Mouse (Mus musculus) embryo, embryonic 11 days (tissue): ENCODE measurements at regions not wholly inside any gene's neighbourhood (a gene's known extent, or its start where the extent isn't known, plus 50 kb on each side); places are given as distances from the start of the nearest gene placed in this dataset.
"Not testable (repeated sequence)": the region's sequence is repeated elsewhere in the genome, so short reads cannot be mapped to it uniquely, and the experiment has no call there.

ENCODE experiments used
- DNase-seq: peaks from one replicate; pipeline ENCODE4 v3.0.0-alpha.2; 2015

GRCm38 (mm10) chr10:118603857-118604414, 163.1 kb downstream of the Ifng start:
- DNase-seq: no peak

- no peak for DNase-seq
These were observed 164.4 kb downstream of the Ifng start for GRCm38 (mm10) chr10:118605156-118605821.

DNA sequence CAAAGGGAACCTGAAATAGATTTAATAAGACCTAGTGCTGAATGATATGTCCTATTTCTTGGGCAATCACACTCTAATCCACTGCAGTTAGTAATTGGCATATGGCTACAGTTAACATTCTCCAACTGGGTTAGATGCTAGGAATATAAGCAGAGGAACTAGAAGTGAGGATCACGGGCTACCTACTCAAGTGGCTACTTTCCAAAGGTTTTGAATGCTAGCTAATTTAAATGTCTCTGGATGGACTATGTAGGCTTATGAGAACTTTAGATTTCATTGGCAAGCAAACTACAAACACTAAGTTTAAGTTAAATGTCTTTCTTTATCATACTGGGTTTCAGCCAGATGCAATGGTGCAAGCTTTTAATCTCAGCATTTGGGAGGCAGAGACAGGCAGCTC, 166.6 kb downstream of the Ifng start:
- DNase-seq: no peak

DNA sequence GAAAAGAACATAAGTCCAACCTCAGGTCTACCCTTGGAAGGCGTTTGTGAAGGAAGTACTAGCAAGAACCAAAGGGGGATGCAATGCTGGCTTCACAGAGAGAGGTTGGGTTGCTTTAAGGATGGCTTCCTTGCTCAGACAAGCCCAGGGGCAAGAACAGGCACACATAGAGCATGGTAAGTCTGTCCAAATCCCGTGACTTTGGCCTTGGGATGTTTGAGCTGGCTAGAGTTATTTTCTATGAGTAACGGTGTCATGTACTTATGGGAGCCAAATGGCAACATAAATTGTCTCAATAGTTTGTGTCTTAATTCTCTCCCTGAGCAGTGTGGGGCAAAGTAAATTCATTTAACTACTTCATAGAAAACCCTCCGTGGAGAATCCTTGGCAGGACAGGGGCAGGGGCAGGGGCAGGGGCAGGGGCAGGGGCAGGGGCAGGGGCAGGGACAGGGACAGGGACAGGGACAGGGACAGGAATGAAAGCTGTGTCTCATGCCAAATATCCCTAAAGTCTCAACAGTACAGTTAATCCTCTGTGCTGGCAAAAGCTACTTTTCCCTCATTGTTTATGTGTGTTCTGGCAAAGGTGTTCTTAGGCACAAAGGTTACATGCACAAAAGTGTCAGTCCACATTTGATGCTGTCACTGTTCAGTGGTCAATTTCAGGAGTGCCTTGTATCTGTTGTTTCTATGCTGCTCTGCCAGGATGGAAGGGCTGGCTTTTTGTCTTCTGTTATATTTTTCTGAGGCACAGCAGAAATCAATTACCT, 167.7 kb downstream of the Ifng start:
- DNase-seq: no peak

GRCm38 (mm10) chr10:118609157-118609556, 168.3 kb downstream of the Ifng start:
- no peak for DNase-seq

DNA sequence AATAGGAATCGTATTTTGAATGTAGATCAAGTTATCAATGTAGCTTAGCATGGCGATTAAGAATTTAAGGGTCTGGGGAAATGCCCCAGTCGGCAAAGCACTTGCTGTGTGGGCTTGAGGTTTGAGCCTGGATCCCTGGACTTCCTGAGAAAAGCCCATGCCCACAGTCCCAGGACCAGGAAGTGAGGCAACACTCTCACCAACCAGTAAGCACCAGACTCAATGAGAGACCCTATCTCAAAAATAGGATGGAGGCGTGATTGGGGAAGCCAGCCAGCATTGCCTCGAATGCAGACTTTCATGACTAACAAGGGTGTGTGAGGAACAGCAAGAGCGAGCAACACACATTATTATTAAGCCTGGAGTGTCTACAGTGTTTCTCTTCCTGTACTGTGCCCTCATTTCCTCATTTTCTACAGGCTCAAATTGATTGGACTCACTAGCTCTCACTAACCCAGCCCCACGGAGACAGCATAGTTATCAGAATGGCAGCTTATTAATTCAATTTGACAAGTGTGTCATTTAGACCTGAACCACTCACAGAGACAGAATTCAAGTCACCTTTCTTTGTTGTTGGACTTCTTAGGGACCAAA, 170.1 kb downstream of the Ifng start:
- DNase-seq: no peak

DNA sequence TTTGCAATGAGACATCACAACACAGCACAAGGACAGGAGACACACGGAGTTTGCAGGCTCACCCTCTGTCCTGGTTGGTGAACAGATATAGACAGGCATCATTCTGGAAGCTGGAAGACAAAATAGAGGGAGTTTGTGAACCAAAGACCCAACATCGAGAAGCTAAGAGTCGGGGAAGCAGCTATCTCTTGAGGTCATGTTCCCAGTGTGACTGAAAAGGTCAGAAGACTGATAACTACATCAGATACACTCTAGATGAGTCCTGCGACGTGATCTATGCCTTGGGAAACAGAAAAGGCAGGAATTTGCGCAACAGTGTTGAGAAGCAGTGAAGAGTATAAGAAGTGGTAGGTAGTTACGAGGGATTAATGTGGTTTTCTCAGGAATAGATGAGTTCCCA, 171.2 kb downstream of the Ifng start:
- no peak for DNase-seq

GRCm38 (mm10) chr10:118613056-118613695, 172.3 kb downstream of the Ifng start:
- DNase-seq: no peak

DNA sequence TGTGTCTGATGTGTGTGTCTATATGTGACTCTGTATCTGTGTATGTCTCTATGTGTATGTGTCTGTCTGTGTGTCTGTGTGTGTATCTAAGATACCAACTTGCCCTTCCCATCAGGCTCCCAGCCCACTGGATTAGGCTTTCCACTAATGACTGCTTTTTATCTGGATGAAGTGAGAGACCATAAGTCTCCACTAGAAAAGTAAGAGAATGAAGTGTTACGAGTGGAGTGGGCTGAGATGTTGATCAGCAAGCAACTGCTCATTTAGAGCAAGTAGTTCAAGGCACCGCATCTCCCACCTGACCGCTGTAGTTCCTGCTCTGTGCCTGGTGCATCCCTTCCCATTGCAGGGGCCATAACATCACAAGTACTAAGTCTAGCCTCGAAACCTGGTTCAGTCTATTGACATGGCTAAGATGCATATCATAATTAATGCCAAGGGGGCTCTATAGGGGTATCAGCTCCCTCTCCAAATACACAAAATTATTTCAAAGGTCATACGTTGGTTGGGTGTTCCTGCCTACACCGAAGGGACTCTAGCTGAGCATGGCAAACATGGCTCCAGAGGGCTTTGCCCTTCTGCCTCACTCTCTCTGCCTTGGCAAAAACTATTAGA, 173.5 kb downstream of the Ifng start:
- DNase-seq: no peak

GRCm38 (mm10) chr10:118615131-118616020, 174.5 kb downstream of the Ifng start:
- no peak for DNase-seq

DNA sequence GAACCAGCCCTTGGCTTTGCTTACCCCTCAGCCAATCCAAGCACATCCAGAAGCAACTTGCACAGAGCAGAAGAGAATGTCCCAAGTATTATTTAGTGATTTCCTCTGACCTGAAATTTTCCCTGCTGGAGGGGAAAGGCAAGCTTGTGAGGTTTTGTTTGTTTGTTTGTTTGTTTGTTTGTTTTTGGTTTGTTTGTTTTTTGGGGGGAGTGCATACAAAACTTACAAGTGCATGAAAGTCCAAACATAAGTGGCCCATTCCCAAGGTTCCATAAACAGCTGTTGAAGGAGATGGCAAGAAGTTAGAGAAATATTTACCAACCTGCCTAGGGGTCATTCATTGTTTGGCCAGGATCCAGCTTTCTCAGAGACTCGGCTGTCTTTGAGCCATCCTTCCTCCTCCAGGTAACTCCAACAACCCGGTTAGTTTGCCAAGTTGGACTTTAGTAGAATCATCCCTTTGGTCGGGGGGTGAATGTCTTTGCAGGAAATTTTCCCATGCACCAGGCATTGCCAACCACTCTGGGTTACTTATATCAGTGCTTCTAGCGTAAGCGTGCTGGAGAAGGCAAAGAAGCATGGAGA, 175.3 kb downstream of the Ifng start:
- no peak for DNase-seq

- DNase-seq: no peak
These were observed 176.6 kb downstream of the Ifng start for GRCm38 (mm10) chr10:118617291-118618044.

DNA sequence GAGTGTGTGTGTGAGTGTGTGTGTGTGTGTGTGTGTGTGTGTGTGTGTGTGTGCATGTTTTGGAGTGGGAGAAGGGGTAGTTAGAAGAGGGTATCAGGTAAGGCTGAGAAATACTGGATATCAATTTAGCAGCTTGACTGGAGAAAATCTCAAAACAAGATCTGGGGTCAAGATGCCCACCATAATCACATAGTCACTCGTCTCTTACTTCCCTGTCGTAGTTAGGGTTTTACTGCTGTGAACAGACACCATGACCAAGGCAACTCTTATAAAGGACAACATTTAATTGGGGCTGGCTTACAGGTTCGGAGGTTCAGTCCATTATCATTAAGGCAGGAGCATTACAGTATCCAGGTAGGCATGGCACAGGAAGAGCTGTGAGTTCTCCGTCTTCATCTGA, 177.4 kb downstream of the Ifng start:
- not testable (repeated sequence) for DNase-seq

GRCm38 (mm10) chr10:118618766-118619600, 178.1 kb downstream of the Ifng start:
- DNase-seq: no peak

GRCm38 (mm10) chr10:118619601-118620000, 178.8 kb downstream of the Ifng start:
- DNase-seq: no peak

DNA sequence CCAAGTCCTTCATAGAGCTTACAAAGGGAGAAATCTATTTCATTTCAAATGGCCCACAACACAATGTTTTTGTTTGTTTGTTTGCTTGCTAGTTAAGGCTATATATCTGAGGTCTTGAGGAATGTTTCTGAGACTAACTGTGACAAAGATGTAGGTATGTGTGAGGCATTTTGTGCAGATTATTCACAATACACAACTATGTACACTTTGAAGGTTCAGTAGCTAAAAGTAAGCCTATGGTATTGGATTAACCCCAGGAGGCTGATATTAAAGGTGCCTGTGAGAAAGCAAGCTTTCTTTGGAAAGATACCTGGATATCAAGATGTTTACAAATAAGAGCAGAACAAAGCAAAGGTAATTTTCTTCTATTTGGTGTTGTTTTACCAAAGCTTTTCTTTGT, 179.8 kb downstream of the Ifng start:
- no peak for DNase-seq

DNA sequence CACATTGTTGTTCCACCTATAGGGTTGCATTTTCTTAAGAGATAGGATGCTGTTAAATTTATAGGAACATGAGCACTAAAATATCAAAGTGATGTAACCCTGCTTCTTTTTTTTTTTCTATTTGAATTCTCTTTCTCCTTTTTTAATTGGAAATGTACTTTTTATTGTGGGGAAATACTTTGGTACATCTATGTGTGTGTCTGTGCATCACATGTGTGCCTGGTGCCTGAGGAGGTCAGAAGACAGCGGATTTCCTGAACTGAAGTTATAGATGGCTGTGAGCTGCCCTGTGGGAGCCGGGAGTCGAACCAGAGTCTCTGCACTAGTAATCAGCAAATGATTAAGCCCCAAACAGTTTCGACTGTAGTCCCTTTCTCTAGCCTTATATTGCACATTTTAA, 180.7 kb downstream of the Ifng start:
- no peak for DNase-seq

DNA sequence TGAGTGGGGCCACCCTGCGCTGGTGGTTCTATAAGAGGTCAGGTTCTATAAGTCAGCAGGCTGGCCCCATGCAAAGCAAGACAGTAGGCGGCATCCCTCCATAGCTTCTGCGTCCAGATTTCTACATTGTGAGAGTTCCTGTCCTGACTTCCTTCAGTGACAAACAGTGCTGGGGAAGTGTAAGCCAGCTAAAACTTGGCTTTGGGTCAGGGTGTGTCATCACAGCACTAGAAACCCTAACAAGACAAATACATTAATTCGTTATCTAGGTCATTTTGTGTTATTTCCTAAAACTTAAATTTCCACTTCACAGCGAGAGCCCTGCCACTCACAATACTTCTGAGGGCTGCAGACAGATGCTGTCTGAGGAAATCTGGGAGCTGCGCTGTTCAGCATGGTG, 181.3 kb downstream of the Ifng start:
- no peak for DNase-seq

DNA sequence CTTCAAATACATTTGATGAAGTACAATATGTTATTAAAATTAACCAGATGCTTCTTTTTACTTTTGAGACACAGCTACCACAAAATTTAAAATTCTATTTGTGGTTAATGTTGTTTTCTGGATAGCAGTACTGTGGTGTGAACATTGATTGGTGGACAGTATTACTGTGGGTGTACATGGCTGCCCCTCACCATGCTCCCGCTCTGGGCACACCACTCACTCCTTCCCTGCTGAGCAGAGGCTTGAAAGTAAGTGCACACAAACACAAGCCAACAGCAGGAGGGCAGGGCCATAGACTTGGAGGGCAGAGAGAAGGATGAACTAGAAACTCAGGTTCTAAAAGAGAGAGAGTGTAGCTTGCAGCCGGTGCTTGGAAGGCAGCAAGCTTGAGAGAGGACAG, 182.1 kb downstream of the Ifng start:
- DNase-seq: no peak

DNA sequence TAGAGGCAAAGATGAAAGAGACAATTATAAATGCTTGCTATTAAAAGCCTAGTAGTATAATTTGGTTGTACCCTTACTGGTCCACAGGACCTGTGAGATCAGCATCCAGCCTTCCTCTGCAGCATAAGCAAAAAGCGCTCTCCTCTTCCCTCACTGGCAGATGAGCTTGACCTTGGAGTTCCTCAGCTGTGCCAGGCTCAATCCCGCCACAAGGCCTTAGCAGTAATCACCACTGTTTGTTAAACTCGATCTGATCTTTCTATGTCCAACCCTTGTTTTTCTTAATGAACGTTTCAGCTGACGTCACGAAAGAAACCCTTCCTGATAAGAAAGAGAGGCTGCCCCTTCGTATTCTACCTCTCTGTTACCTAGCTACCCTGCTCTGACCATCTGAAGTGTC, 183.5 kb downstream of the Ifng start:
- DNase-seq: no peak
